Mouse (Mus musculus): ENCODE results near the gene Adgb.

DNA sequence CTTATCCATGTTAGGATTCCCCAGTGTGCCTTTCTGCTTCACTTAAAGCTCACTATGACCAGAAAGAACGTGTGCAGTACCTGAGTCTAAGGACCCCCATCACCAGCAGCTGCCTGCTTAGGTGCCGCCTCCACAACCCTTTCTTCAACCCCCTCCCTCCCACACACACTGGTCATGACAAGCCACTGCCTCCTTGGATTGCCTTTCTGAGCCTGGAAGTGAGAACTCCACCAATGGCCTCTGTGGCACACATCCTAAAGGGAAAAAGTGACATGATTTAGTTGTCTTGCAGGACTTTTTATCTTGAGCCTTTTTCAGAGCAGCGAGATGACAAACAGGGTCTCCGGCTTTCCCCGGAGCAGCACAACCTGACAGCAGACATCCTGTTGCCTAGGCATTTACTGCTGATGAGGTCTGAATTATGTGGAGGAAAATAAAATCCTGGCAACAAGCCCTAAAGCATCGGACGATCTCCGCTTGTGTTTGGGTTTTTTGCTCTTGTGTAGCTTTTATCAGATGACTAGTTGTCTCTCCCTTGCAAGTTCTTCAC is 162.2 kb downstream of the Adgb start:
- no peak for TF ChIP-seq CTCF (IDR thresholded peaks at IDR 0.05; ENCODE audit: borderline replicate concordance, insufficient read depth, low read length)
- TF ChIP-seq POLR2A (IDR thresholded peaks at IDR 0.05; ENCODE audit: low read depth, low read length) = no peak
